Comparison of ENCODE assay signal across 12 mouse cellular contexts in the genomic region with DNA sequence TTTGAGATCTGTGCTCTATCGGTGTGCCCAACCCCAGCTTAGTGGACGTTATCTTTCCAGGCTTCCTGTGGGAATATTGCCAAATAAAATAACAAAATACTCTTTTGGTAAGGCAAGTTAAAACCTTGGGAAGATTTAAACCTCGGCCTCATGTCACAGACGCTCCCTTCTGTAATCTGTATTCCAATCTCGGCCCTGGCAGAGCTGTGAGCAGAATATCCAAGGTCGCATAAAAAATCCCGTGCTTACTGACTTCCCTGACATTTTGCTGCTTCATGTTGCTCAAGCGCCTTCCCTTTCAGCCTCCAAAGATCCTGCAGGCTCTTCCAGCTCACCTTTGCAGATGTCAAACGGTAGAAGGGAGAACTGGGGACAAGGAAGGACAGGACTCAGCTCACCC.
DNase-seq lines count a peak whose midpoint lies in the region; ATAC-seq and TF ChIP-seq lines count a peak whose summit lies in the region.
"Had no signal": no experiment of that assay in that cellular context is flagged by ENCODE, and none has a peak within 500 bp of the region (broad histone marks: within the 10 kb centered on the region; RNA-seq: fewer than 3 reads in every experiment).

No protein-coding gene starts in this region.

- H3K4me3 ChIP-seq in forebrain, embryonic 14.5 days (ENCODE audit: low read depth, low read length): no peak overlapping the region
- H3K4me3 ChIP-seq in forebrain, postnatal 0 days (ENCODE audit: low read depth, low read length): no peak overlapping the region
- H3K4me3 ChIP-seq in kidney, adult 2 months (ENCODE audit: insufficient read depth, low read depth, low read length): no peak overlapping the region
- H3K4me3 ChIP-seq in neural tube, embryonic 15.5 days (replicated peaks): no peak overlapping the region
- H3K4me3 ChIP-seq in limb, embryonic 10.5 days: no peak overlapping the region

- ATAC-seq in forebrain, embryonic 14.5 days: no peak
- no peak for ATAC-seq in forebrain, postnatal 0 days
- ATAC-seq in neural tube, embryonic 15.5 days (ENCODE audit: low FRiP score): no peak
- ATAC-seq: lung, postnatal 0 days had no signal

- no peak for DNase-seq in forebrain, embryonic 14.5 days (ENCODE audit: low spot score)
- DNase-seq in forebrain, postnatal 0 days: no peak
- peak; percentile 27 for DNase-seq in kidney, adult 2 months
- no peak for DNase-seq in kidney, adult 18-20 months
- DNase-seq in ovary, adult 18-20 months (ENCODE audit: low spot score): peak; percentile 32
- DNase-seq in ovary, postnatal 36 days (ENCODE audit: low spot score): no peak
- no peak for DNase-seq in limb, embryonic 10.5 days (ENCODE audit: low spot score)
- DNase-seq: cerebellum, adult 9-11 months; gastrocnemius, postnatal 14 days; kidney, postnatal 25 days had no signal

- no peaks in the 10 kb centered on the region for H3K9me3 ChIP-seq in forebrain, embryonic 14.5 days (replicated peaks; ENCODE audit: control insufficient read depth, low read length)
- no peaks in the 10 kb centered on the region for H3K9me3 ChIP-seq in forebrain, postnatal 0 days (ENCODE audit: low read length)
- no peaks in the 10 kb centered on the region for H3K9me3 ChIP-seq in neural tube, embryonic 15.5 days (replicated peaks)
- H3K9me3 ChIP-seq in limb, embryonic 10.5 days (replicated peaks): no peaks in the 10 kb centered on the region

- H3K4me1 ChIP-seq in forebrain, embryonic 14.5 days (ENCODE audit: control insufficient read depth, insufficient read depth, low read length): peaks cover 55% of the 10 kb centered on the region
- H3K4me1 ChIP-seq in forebrain, postnatal 0 days (ENCODE audit: insufficient read depth): peaks cover 39% of the 10 kb centered on the region
- H3K4me1 ChIP-seq in kidney, adult 2 months (ENCODE audit: control insufficient read depth, insufficient read depth, low read length): peaks cover 21% of the 10 kb centered on the region
- peaks cover 68% of the 10 kb centered on the region for H3K4me1 ChIP-seq in neural tube, embryonic 15.5 days
- H3K4me1 ChIP-seq in limb, embryonic 10.5 days: peaks cover 57% of the 10 kb centered on the region

- no peaks in the 10 kb centered on the region for H3K27me3 ChIP-seq in forebrain, embryonic 14.5 days (replicated peaks; ENCODE audit: control insufficient read depth, insufficient read depth, low read length)
- no peaks in the 10 kb centered on the region for H3K27me3 ChIP-seq in forebrain, postnatal 0 days (ENCODE audit: insufficient read depth, low read length)
- no peaks in the 10 kb centered on the region for H3K27me3 ChIP-seq in kidney, adult 2 months (replicated peaks; ENCODE audit: control insufficient read depth, insufficient read depth, low read length)
- no peaks in the 10 kb centered on the region for H3K27me3 ChIP-seq in neural tube, embryonic 15.5 days (replicated peaks)
- no peaks in the 10 kb centered on the region for H3K27me3 ChIP-seq in limb, embryonic 10.5 days (ENCODE audit: low read depth, poor library complexity, severe bottlenecking)

- no peak for TF ChIP-seq CTCF in forebrain, postnatal 0 days (IDR thresholded peaks at IDR 0.05; ENCODE audit: low read depth)
- no peak for TF ChIP-seq CTCF in kidney, adult 2 months (conservative IDR thresholded peaks at IDR 0.05; ENCODE audit: insufficient read depth, insufficient read length, low read depth, low read length)

- 0 out of 2 replicates have a peak overlapping the region, but pooled peaks have one; percentile 17 for H3K9ac ChIP-seq in forebrain, embryonic 14.5 days (ENCODE audit: low read length)
- no peak overlapping the region for H3K9ac ChIP-seq in forebrain, postnatal 0 days
- no peak overlapping the region for H3K9ac ChIP-seq in neural tube, embryonic 15.5 days (replicated peaks)

- 74% methylated on average over 9 of the region's 9 CpGs for WGBS in forebrain, embryonic 14.5 days
- WGBS in forebrain, postnatal 0 days: 50% methylated on average over 9 of the region's 9 CpGs
- 46% methylated on average over 9 of the region's 9 CpGs for WGBS in kidney, adult 2 months
- 51% methylated on average over 9 of the region's 9 CpGs for WGBS in neural tube, embryonic 15.5 days
- WGBS in limb, embryonic 10.5 days: 90% methylated on average over 9 of the region's 9 CpGs

- no peak overlapping the region; the same call in 1 of the 2 replicates for H3K27ac ChIP-seq in forebrain, embryonic 14.5 days (ENCODE audit: low read depth, low read length)
- H3K27ac ChIP-seq in forebrain, postnatal 0 days (ENCODE audit: low read depth, low read length): no peak overlapping the region
- no peak overlapping the region for H3K27ac ChIP-seq in kidney, adult 2 months (ENCODE audit: insufficient read depth, low read depth, low read length)
- H3K27ac ChIP-seq in neural tube, embryonic 15.5 days (replicated peaks): peak overlapping the region; percentile 67; the same call in 1 of the 2 replicates
- no peak overlapping the region for H3K27ac ChIP-seq in limb, embryonic 10.5 days

- no peak for TF ChIP-seq POLR2A in kidney, adult 2 months (IDR thresholded peaks at IDR 0.05; ENCODE audit: low read depth, low read length)

- H3K36me3 ChIP-seq in forebrain, embryonic 14.5 days (ENCODE audit: control insufficient read depth, insufficient read depth, low read length): no peaks in the 10 kb centered on the region
- H3K36me3 ChIP-seq in forebrain, postnatal 0 days (ENCODE audit: insufficient read depth): no peaks in the 10 kb centered on the region
- no peaks in the 10 kb centered on the region for H3K36me3 ChIP-seq in kidney, adult 2 months (ENCODE audit: control insufficient read depth, insufficient read depth, low read length)
- no peaks in the 10 kb centered on the region for H3K36me3 ChIP-seq in neural tube, embryonic 15.5 days
- peaks cover 18% of the 10 kb centered on the region; the same call in 1 of the 2 replicates for H3K36me3 ChIP-seq in limb, embryonic 10.5 days

- no peak overlapping the region for H3K4me2 ChIP-seq in forebrain, embryonic 14.5 days (ENCODE audit: low read length)
- H3K4me2 ChIP-seq in forebrain, postnatal 0 days (ENCODE audit: low read depth): no peak overlapping the region
- H3K4me2 ChIP-seq in neural tube, embryonic 15.5 days: no peak overlapping the region

Comparison
In these comparisons a context has a peak if more than half of its experiments do, and no peak if none do; other contexts are left out.
1. DNase-seq: peak in kidney, adult 2 months (single experiment) and ovary, adult 18-20 months (single experiment); none in forebrain, embryonic 14.5 days (single experiment), forebrain, postnatal 0 days (single experiment), kidney, adult 18-20 months (single experiment), ovary, postnatal 36 days (single experiment) and limb, embryonic 10.5 days (single experiment).